Mouse (Mus musculus) left cerebral cortex, postnatal 14 days (tissue): ENCODE results near the gene Cript. TPM values are rescaled to one million over a fixed set of nuclear protein-coding genes. Genes with fewer than 3 reads are reported as not detected.

ENCODE experiments used
- DNase-seq, 2 experiments: peaks; one replicate each; pipeline ENCODE4 v3.0.0; 2021 to 2022; ENCODE audit warnings: low spot score in 2 of 2, mixed read lengths in 1 of 2
- intact Hi-C: fragments of 180-260 bp; cut with DNase I; formaldehyde crosslinking; loops from one replicate; pipeline ENCODE4 v1.15.1; 2025
- total RNA-seq, 2 experiments: library from RNA; stranded (reverse); gene quantifications; 2 replicates each; pipeline ENCODE4 v1.2.3; 2021

Cript gene
- total RNA-seq, 2 experiments from 2014 or later: 58.6 to 61.3 TPM

GRCm38 (mm10) chr17:87080724-87081123, 55.4 kb downstream of the Cript start:
- no peak for DNase-seq
- intact Hi-C loops: no loop called here

GRCm38 (mm10) chr17:87082547-87082946, 57.2 kb downstream of the Cript start:
- DNase-seq: no peak
- intact Hi-C loops: no loop called here

- no peak for DNase-seq
- intact Hi-C loops: no loop called here
Measured at GRCm38 (mm10) chr17:87083671-87084070, 58.3 kb downstream of the Cript start.

Other genes with a start within 250 kb of the Cript start
- gene Tmem247, start 108.2 kb upstream of the Cript start, total RNA-seq: not detected
- not detected for gene Atp6v1e2, start 77.7 kb upstream of the Cript start, total RNA-seq
- gene Rhoq, start 62.5 kb upstream of the Cript start, total RNA-seq: 10 to 100 TPM; 32.2 to 32.3 TPM
- 10 to 100 TPM; 16.6 to 16.9 TPM for gene Pigf, start 144 bp upstream of the Cript start, total RNA-seq
- gene Socs5, start 82.1 kb downstream of the Cript start, total RNA-seq: 10 to 100 TPM; 74.9 to 79.7 TPM
- gene Mcfd2, start 240.4 kb downstream of the Cript start, total RNA-seq: 10 to 100 TPM; 39.1 to 40.3 TPM